Mouse (Mus musculus) heart, embryonic 13.5 days (tissue): ENCODE measurements around the gene Sowahc. TPM values are rescaled to one million over a fixed set of nuclear protein-coding genes. Genes with fewer than 3 reads are reported as not detected.

Source experiments
- polyA plus RNA-seq: library from polyadenylated mRNA; unstranded; fragments of >200 nt; fragmentation: Nextera tagmentation; extraction: Ambion mirVana; gene quantifications from 2 replicates; pipeline ENCODE4 v1.2.1, GENCODE M21; 2015

Sowahc gene
- polyA plus RNA-seq, 1 experiment from 2014 or later = 2.7 TPM

Other genes starting within 250 kb of the Sowahc start
- gene Sept10, start 106 bp upstream of the Sowahc start, polyA plus RNA-seq = 36.1 and 36.5 TPM in 2 replicates
- 46.1 and 53.9 TPM in 2 replicates for gene P4ha1, start 101.3 kb downstream of the Sowahc start, polyA plus RNA-seq
- 3.7 TPM in 1 of 2 replicates, not detected in the other for gene Gm10273, start 173.7 kb downstream of the Sowahc start, polyA plus RNA-seq
- gene Pla2g12b, start 181.7 kb downstream of the Sowahc start, polyA plus RNA-seq = 1.1 and 2.1 TPM in 2 replicates
- gene Oit3, start 219.8 kb downstream of the Sowahc start, polyA plus RNA-seq = 5.4 and 5.6 TPM in 2 replicates